Mouse (Mus musculus): ENCODE measurements around the gene Ptpdc1.

Ptpdc1 gene

GRCm38 (mm10) chr13:48545476-48546281 is 79.8 kb downstream of the Ptpdc1 start:
- DNase-seq: peak; percentile 100

GRCm38 (mm10) chr13:48544867-48545266 is 80.6 kb downstream of the Ptpdc1 start:
- peak; percentile 81 for DNase-seq

GRCm38 (mm10) chr13:48544391-48544790 is 81.1 kb downstream of the Ptpdc1 start:
- peak; percentile 73 for DNase-seq

GRCm38 (mm10) chr13:48540488-48540887 is 85.0 kb downstream of the Ptpdc1 start:
- DNase-seq: peak; percentile 59

- DNase-seq: peak; percentile 67
Observed at GRCm38 (mm10) chr13:48533441-48533840, 92.0 kb downstream of the Ptpdc1 start.

- DNase-seq: no peak
Observed at GRCm38 (mm10) chr13:48531448-48531847, 94.0 kb downstream of the Ptpdc1 start.

GRCm38 (mm10) chr13:48530685-48531084 is 94.8 kb downstream of the Ptpdc1 start:
- peak; percentile 94 for DNase-seq

GRCm38 (mm10) chr13:48529028-48529427 is 96.4 kb downstream of the Ptpdc1 start:
- DNase-seq: no peak

GRCm38 (mm10) chr13:48528123-48528871 is 97.2 kb downstream of the Ptpdc1 start:
- DNase-seq: peak; percentile 94
